Mouse (Mus musculus): ENCODE measurements around the gene Mettl6. TPM values are rescaled to one million over a fixed set of nuclear protein-coding genes. Genes with fewer than 3 reads are reported as not detected.

Mettl6 gene
- polyA plus RNA-seq, 1 experiment from 2014 or later = 52.9 TPM

DNA sequence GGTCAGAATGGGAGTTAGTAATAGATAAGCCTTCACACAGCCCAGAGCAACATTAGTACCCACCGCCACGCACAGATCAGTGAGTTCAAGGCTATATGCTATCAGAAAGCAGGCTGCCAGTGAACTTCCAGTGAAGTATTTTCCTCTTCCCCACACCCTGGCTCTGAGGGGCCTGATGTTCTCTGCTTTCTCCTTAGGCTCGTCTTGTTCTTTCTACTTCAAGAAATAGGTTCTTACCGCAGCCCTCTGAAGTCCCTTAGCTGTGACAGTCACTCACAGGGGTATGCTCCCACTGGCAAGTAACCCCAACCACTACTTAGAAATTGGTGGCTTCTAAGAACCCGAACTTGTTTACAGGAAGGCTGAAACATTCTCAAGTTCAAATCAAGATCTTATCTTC is 61.7 kb downstream of the Mettl6 start:
- 53% methylated on average over 5 of the region's 5 CpGs for WGBS

DNA sequence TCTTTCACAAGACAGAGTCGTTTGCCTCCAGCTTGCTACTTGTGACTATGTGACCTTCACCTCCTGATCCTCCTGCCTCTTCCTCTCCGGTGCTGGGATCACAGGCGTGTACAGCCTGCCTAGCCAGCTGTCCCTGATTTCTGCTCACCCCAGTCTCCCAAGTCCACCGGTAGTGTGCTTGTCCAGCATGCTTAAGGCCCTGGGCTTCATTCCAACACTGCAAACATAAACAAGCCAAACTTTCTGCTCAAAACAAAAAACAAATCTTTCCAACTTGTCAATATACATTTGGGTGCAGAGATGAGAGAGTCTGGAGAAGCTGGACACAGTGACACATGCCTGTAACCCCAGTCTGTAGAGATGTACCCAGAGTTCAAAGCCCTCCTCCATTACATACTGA is 62.4 kb downstream of the Mettl6 start:
- DNase-seq = peak; percentile 87
- H3K4me1 ChIP-seq (ENCODE audit: insufficient read depth) = peaks cover 25% of the 10 kb centered on the region
- H3K27me3 ChIP-seq (ENCODE audit: insufficient read depth, low read length) = no peaks in the 10 kb centered on the region
- peak overlapping the region; percentile 88 for H3K4me2 ChIP-seq
- peak overlapping the region; percentile 58 for H3K27ac ChIP-seq (ENCODE audit: low read depth)
- WGBS = 21% methylated on average over 4 of the region's 4 CpGs
- no peak overlapping the region for H3K4me3 ChIP-seq (ENCODE audit: low read depth, low read length)
- H3K9ac ChIP-seq = no peak overlapping the region
- TF ChIP-seq CTCF (IDR thresholded peaks at IDR 0.05; ENCODE audit: low read depth) = no peak
- peak; percentile 45; the same call in 1 of the 2 replicates for ATAC-seq (ENCODE audit: insufficient read depth)
- H3K9me3 ChIP-seq (ENCODE audit: low read depth, low read length) = no peaks in the 10 kb centered on the region
- no peaks in the 10 kb centered on the region for H3K36me3 ChIP-seq (ENCODE audit: insufficient read depth)

More for the DNA sequence above, 61.7 kb downstream of the Mettl6 start:
- no peaks in the 10 kb centered on the region for H3K9me3 ChIP-seq (ENCODE audit: low read depth, low read length)
- H3K4me1 ChIP-seq (ENCODE audit: insufficient read depth) = peaks cover 21% of the 10 kb centered on the region
- H3K9ac ChIP-seq = no peak overlapping the region
- DNase-seq (no peak), ATAC-seq (ENCODE audit: insufficient read depth) (no peak)
- H3K36me3 ChIP-seq (ENCODE audit: insufficient read depth) = no peaks in the 10 kb centered on the region
- peak overlapping the region; percentile 88 for H3K4me2 ChIP-seq
- peak overlapping the region; percentile 58; the same call in 1 of the 2 replicates for H3K27ac ChIP-seq (ENCODE audit: low read depth)
- TF ChIP-seq CTCF (IDR thresholded peaks at IDR 0.05; ENCODE audit: low read depth) = no peak
- H3K27me3 ChIP-seq (ENCODE audit: insufficient read depth, low read length) = no peaks in the 10 kb centered on the region
- H3K4me3 ChIP-seq (ENCODE audit: low read depth, low read length) = no peak overlapping the region

DNA sequence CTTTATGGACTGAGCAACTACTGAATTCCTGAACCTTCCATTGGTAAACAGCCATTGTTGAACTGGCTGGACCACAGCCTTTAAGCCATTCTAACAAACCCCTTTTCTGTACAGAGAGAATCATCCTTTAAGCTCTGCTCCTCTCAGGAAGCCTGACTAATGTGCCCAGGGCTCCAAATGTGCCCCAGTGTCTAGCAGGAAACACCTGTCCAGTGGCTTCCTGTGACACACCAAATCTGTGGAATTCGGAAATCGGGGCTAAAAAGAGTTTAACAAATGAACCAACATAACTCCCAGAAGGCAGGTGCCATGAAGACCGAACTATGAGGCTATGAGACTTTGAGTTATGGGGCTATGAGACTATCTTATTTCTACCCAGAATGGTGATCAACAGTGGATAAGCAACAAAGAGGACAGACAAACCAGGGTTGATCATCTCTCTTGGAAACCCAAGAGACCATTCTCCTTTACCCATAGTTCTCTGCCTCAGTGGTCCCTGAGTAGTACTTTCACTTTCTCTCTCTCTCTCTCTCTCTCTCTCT is 63.0 kb downstream of the Mettl6 start:
- ATAC-seq (ENCODE audit: insufficient read depth) = no peak
- H3K9me3 ChIP-seq (ENCODE audit: low read depth, low read length) = no peaks in the 10 kb centered on the region

DNA sequence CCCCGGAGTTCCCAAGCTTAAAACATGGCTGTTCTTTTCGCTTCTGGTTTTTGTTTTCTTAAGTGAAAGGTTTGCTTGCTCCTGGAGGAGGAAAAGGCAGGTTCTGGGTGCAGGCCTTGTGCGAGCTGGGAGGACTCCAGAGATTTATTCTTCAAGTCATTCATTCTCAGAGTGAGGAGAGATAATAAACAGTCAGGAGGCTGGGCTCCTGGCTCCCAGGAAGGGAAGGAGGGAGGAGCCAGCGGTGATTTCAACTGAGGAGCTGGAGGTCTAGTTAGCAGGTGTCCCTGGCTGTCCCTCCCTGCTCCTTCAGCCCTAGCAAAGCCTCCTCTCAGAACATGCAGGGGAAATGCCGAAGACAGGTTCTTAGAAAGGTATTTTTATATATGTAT is 65.8 kb downstream of the Mettl6 start:
- Histone ChIP-seq H3K4me3 (ENCODE audit: low read depth, low read length) (no peak overlapping the region), H3K9ac (no peak overlapping the region), H3K9me3 (ENCODE audit: low read depth, low read length) (no peaks in the 10 kb centered on the region), H3K36me3 (ENCODE audit: insufficient read depth) (0 out of 2 replicates have a peak, but pooled peaks cover 2% of the 10 kb centered on the region), H3K4me2 (no peak overlapping the region), H3K4me1 (ENCODE audit: insufficient read depth) (peaks cover 20% of the 10 kb centered on the region), H3K27ac (ENCODE audit: low read depth) (no peak overlapping the region), H3K27me3 (ENCODE audit: insufficient read depth, low read length) (no peaks in the 10 kb centered on the region)
- no peak for ATAC-seq (ENCODE audit: insufficient read depth)
- WGBS = 34% methylated on average over 5 of the region's 5 CpGs
- no peak for DNase-seq
- TF ChIP-seq CTCF (IDR thresholded peaks at IDR 0.05; ENCODE audit: low read depth) = no peak

More for the DNA sequence above, 63.0 kb downstream of the Mettl6 start:
- DNase-seq = peak; percentile 70
- 65% methylated on average over 3 of the region's 3 CpGs for WGBS
- H3K9ac ChIP-seq = no peak overlapping the region
- H3K4me3 ChIP-seq (ENCODE audit: low read depth, low read length) = no peak overlapping the region
- no peaks in the 10 kb centered on the region for H3K36me3 ChIP-seq (ENCODE audit: insufficient read depth)
- H3K4me2 ChIP-seq = peak overlapping the region; percentile 88
- H3K27ac ChIP-seq (ENCODE audit: low read depth) = peak overlapping the region; percentile 58; the same call in 1 of the 2 replicates
- TF ChIP-seq CTCF (IDR thresholded peaks at IDR 0.05; ENCODE audit: low read depth) = no peak
- H3K27me3 ChIP-seq (ENCODE audit: insufficient read depth, low read length) = no peaks in the 10 kb centered on the region
- H3K4me1 ChIP-seq (ENCODE audit: insufficient read depth) = peaks cover 25% of the 10 kb centered on the region

DNA sequence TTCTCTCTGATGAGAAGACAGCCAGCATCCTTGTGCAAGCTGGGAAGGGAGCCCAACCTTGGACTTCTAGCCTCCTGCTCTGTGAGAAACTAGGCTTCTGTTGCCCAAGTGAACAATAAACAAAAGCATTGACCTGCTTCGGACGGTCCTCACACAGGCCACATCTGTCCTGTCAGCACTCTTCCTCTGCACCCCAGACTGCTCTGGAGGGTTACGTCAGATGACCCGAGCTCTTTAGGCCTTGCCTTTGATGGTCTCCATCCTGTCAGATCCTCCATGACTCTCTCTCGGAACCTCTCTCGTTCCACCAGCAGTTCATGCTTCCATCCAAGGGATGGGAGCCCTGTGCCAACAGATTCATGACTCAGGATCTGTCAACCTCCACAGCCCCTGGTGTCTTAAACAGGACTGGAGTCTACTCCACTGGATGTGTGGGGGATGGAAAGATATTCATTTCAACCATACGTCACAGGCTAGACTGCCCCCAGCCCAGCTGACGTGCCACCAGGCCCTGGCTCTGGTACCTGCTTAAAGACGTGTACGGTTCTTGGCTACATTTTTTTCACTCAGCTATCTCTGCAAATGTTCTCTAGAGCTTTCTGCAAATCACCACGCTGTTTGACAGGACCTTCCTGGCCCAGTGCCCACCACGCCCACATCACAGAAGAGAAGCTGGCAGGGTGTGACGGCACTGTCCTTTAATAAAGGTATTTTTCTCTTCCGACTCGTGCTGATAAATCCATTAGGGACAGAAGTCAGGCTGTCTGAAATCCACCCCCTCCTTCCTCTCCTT is 66.4 kb downstream of the Mettl6 start:
- Histone ChIP-seq H3K9me3 (ENCODE audit: low read depth, low read length) (no peaks in the 10 kb centered on the region), H3K4me3 (ENCODE audit: low read depth, low read length) (no peak overlapping the region), H3K36me3 (ENCODE audit: insufficient read depth) (0 out of 2 replicates have a peak, but pooled peaks cover 2% of the 10 kb centered on the region), H3K4me1 (ENCODE audit: insufficient read depth) (peaks cover 26% of the 10 kb centered on the region), H3K9ac (no peak overlapping the region), H3K27me3 (ENCODE audit: insufficient read depth, low read length) (no peaks in the 10 kb centered on the region), H3K4me2 (0 out of 2 replicates have a peak overlapping the region, but pooled peaks have one; percentile 0), H3K27ac (ENCODE audit: low read depth) (no peak overlapping the region; the same call in 1 of the 2 replicates)
- DNase-seq (peak; percentile 67), ATAC-seq (ENCODE audit: insufficient read depth) (peak; percentile 28; the same call in 1 of the 2 replicates)
- no peak for TF ChIP-seq CTCF (IDR thresholded peaks at IDR 0.05; ENCODE audit: low read depth)
- whole genome bisulfite sequencing = 30% methylated on average over 15 of the region's 15 CpGs

Other genes with a start within 250 kb of the Mettl6 start
- 11.8 and 16.5 TPM in 2 replicates for gene Phf7, start 243.7 kb downstream of the Mettl6 start, polyA plus RNA-seq (2014; fragmentation: Nextera tagmentation; extraction: Ambion mirVana)
- gene Bap1, start 243.6 kb downstream of the Mettl6 start, polyA plus RNA-seq (2014; fragmentation: Nextera tagmentation; extraction: Ambion mirVana) = 83.1 and 91.5 TPM in 2 replicates
- 4.1 and 4.6 TPM in 2 replicates for gene Dnah1, start 171.1 kb downstream of the Mettl6 start, polyA plus RNA-seq (2014; fragmentation: Nextera tagmentation; extraction: Ambion mirVana)
- gene Capn7, start 158.4 kb downstream of the Mettl6 start, polyA plus RNA-seq (2014; fragmentation: Nextera tagmentation; extraction: Ambion mirVana) = 37.4 and 38.3 TPM in 2 replicates
- 12.8 and 14.8 TPM in 2 replicates for gene Sh3bp5, start 59.0 kb downstream of the Mettl6 start, polyA plus RNA-seq (2014; fragmentation: Nextera tagmentation; extraction: Ambion mirVana)
- 27.1 and 27.5 TPM in 2 replicates for gene Eaf1, start 641 bp downstream of the Mettl6 start, polyA plus RNA-seq (2014; fragmentation: Nextera tagmentation; extraction: Ambion mirVana)
- 0.14 and 0.43 TPM in 2 replicates for gene Colq, start 96.3 kb upstream of the Mettl6 start, polyA plus RNA-seq (2014; fragmentation: Nextera tagmentation; extraction: Ambion mirVana)
- gene Gm49387, start 145.8 kb upstream of the Mettl6 start, polyA plus RNA-seq (2014; fragmentation: Nextera tagmentation; extraction: Ambion mirVana) = 0.18 TPM in 1 of 2 replicates, not detected in the other
- gene Btd, start 146.0 kb upstream of the Mettl6 start, polyA plus RNA-seq (2014; fragmentation: Nextera tagmentation; extraction: Ambion mirVana) = 23.1 and 28.9 TPM in 2 replicates
- 9.3 and 10.4 TPM in 2 replicates for gene Hacl1, start 146.2 kb upstream of the Mettl6 start, polyA plus RNA-seq (2014; fragmentation: Nextera tagmentation; extraction: Ambion mirVana)

Measured in lung, embryonic 14.5 days (tissue).